Mouse (Mus musculus): Measurements from ENCODE around the gene Shb. TPM values are rescaled to one million over a fixed set of nuclear protein-coding genes. Genes with fewer than 3 reads are reported as not detected.

Gene Shb
- polyA plus RNA-seq, 1 experiment from 2014 or later, result 2.7 TPM

DNA sequence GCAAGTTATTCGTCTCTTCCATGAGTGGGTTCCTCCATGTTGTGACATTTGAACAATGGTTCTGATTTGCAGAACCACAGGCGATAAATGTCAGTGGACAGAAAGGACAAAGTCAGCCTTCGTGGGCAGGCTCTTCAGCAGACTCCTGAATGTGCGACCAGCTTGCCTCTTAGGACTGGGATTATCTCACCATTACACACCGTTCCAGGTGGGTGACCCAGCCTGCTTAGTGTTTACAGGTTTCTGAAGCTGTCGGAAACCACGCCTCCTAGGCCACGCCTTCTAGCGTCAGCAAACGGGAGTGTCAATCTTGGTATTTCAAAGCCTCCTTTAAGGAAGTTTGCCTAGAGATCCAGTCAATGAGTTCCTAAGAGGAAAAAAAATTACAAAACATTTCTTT, 123.0 kb downstream of the Shb start:
- DNase-seq (ENCODE audit: low spot score, missing footprints) (peak; percentile 94), ATAC-seq (ENCODE audit: low FRiP score) (0 out of 2 replicates have a peak, but pooled peaks have one; percentile 19)
- Histone ChIP-seq H3K4me2 (peak overlapping the region; percentile 81), H3K4me3 (ENCODE audit: low read depth, low read length) (peak overlapping the region; percentile 95), H3K27me3 (ENCODE audit: control insufficient read depth, insufficient read depth, low read length) (no peaks in the 10 kb centered on the region; the same call in 1 of the 2 replicates), H3K4me1 (ENCODE audit: control insufficient read depth, insufficient read depth, low read length) (peaks cover 9% of the 10 kb centered on the region; the same call in 1 of the 2 replicates), H3K27ac (ENCODE audit: low read depth, low read length) (no peak overlapping the region), H3K9ac (ENCODE audit: low read length) (peak overlapping the region; percentile 96), H3K36me3 (ENCODE audit: control insufficient read depth, insufficient read depth, low read length) (no peaks in the 10 kb centered on the region; the same call in 1 of the 2 replicates), H3K9me3 (ENCODE audit: control insufficient read depth, low read length) (no peaks in the 10 kb centered on the region)
- 2% methylated on average over 10 of the region's 10 CpGs for WGBS

DNA sequence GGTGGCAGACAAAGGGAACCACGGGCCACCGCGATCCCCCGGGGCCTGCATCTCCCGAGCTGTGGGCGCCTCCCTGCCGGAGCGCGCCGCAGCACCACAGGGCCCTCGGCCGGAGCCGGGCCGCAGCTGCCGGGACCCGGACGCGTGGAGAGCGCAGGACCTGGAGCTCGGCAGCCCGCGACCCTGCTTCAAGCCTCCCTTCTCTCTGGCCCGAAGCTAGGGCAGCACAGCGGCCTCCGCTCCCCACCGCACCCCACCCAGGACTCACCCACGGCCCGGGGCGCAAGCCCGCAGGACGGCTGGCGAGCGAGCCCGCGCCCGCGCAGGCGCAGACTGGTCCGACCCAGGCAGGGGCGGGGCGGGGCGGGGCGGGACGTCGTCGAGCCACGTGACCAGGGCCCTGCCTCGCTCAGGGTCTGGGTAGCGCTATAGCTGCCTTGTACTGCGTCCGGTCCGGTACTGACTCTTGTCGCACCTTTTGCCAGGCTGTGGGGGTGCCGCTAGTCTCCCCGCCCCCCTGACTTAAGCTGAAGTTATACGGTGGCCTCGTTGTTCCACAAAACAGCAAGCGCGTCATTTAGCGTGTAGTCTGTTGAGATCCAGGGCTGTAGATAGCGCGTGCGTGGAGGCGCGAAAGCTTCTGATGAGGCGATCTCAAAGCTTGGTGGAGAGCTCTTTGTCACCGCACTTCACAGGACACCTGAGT, 123.7 kb downstream of the Shb start, which contains the start of gene Slc25a51:
Slc25a51 (minus strand) TSS at position 340 of the 706 bp plus-strand sequence.
- H3K9me3 ChIP-seq (ENCODE audit: control insufficient read depth, low read length), result no peaks in the 10 kb centered on the region
- H3K27ac ChIP-seq (ENCODE audit: low read depth, low read length), result peak within 1 kb of the TSS; percentile 83
- peak within 1 kb of the TSS; percentile 81 for H3K4me2 ChIP-seq
- peaks cover 4% of the 10 kb centered on the region; the same call in 1 of the 2 replicates for H3K36me3 ChIP-seq (ENCODE audit: control insufficient read depth, insufficient read depth, low read length)
- no peaks in the 10 kb centered on the region for H3K27me3 ChIP-seq (ENCODE audit: control insufficient read depth, insufficient read depth, low read length)
- peak within 1 kb of the TSS; percentile 96 for H3K9ac ChIP-seq (ENCODE audit: low read length)
- peaks cover 9% of the 10 kb centered on the region; the same call in 1 of the 2 replicates for H3K4me1 ChIP-seq (ENCODE audit: control insufficient read depth, insufficient read depth, low read length)
- ATAC-seq (ENCODE audit: low FRiP score), result peak; percentile 96
- peak within 1 kb of the TSS; percentile 95 for H3K4me3 ChIP-seq (ENCODE audit: low read depth, low read length)
- peak; percentile 100 for DNase-seq (ENCODE audit: low spot score, missing footprints)
- under 1% methylated on average over 64 of the region's 67 CpGs for WGBS

DNA sequence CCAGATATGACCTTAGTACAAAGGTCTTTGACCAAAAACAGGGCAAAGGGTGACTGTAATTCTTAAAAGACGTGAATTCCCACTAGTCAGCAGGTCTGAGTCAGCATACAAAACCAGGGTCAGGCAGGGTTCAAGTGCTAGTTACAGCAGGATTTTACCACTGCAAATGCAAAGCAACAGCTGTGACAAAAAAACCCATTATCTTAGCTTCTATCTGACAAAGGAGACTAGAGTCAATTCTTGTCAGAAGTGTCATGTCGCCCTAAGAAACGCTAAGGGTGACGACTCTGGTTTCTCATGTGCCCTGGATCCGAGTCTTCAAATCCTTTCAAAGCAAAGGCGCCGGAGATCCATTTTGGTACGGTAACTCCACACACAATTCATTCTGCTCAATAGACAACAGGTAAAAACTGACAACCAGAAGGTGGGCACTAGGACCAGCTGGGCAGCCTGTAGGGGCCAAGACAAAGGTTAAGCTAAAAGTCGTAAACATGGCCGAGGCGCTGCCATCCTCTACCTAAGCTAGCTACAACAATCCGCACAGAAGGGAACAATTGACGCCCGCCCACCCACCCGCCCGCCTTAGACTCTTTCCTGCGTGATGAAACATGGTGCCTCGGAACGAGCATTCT, 124.5 kb downstream of the Shb start:
- H3K27ac ChIP-seq (ENCODE audit: low read depth, low read length), result peak overlapping the region; percentile 83
- H3K27me3 ChIP-seq (ENCODE audit: control insufficient read depth, insufficient read depth, low read length), result no peaks in the 10 kb centered on the region
- peak overlapping the region; percentile 96 for H3K9ac ChIP-seq (ENCODE audit: low read length)
- peak overlapping the region; percentile 81 for H3K4me2 ChIP-seq
- DNase-seq (ENCODE audit: low spot score, missing footprints) (peak; percentile 95), ATAC-seq (ENCODE audit: low FRiP score) (peak; percentile 14; the same call in 1 of the 2 replicates)
- H3K36me3 ChIP-seq (ENCODE audit: control insufficient read depth, insufficient read depth, low read length), result peaks cover 9% of the 10 kb centered on the region; the same call in 1 of the 2 replicates
- H3K4me3 ChIP-seq (ENCODE audit: low read depth, low read length), result peak overlapping the region; percentile 95
- 1% methylated on average over 19 of the region's 19 CpGs for WGBS
- peaks cover 9% of the 10 kb centered on the region; the same call in 1 of the 2 replicates for H3K4me1 ChIP-seq (ENCODE audit: control insufficient read depth, insufficient read depth, low read length)
- H3K9me3 ChIP-seq (ENCODE audit: control insufficient read depth, low read length), result no peaks in the 10 kb centered on the region

DNA sequence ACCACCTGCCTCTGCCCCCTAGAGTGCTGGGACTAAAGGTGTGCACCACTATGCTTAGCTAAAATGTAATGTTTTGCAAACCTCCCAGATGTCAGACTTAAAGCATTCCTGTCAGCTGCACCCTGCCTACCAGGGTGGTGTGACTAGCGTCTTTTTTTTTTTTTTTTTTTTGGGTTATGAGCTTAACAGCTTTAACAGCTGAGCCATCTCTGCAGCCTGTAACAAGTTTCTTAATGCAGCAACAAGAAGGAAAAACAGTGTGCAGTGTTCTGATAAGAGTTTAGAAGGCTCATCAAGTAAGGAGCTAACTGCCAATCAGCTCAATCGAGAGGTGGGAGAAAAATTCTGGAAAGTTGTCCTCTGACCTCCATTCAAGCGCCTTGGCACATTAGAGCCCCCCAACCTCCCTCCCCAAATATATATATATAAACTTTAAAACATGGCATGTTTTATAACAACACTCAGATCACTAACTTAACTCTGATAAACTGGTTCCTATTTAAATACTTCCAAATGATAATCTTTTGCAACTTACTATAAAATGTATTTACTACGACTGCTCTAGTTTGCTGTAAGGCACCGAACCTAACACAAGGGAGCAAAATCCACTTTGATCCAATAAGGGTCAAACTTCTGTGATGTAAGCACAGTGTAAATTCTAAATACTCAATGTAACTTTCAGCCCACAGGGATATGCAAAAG, 125.1 kb downstream of the Shb start:
- WGBS, result 66% methylated on average over 5 of the region's 5 CpGs
- Histone ChIP-seq H3K9ac (ENCODE audit: low read length) (peak overlapping the region; percentile 96), H3K4me1 (ENCODE audit: control insufficient read depth, insufficient read depth, low read length) (peaks cover 9% of the 10 kb centered on the region; the same call in 1 of the 2 replicates), H3K4me2 (peak overlapping the region; percentile 81), H3K4me3 (ENCODE audit: low read depth, low read length) (peak overlapping the region; percentile 95), H3K9me3 (ENCODE audit: control insufficient read depth, low read length) (no peaks in the 10 kb centered on the region), H3K36me3 (ENCODE audit: control insufficient read depth, insufficient read depth, low read length) (peaks cover 9% of the 10 kb centered on the region; the same call in 1 of the 2 replicates), H3K27ac (ENCODE audit: low read depth, low read length) (no peak overlapping the region), H3K27me3 (ENCODE audit: control insufficient read depth, insufficient read depth, low read length) (no peaks in the 10 kb centered on the region)
- DNase-seq (ENCODE audit: low spot score, missing footprints) (no peak), ATAC-seq (ENCODE audit: low FRiP score) (no peak)

DNA sequence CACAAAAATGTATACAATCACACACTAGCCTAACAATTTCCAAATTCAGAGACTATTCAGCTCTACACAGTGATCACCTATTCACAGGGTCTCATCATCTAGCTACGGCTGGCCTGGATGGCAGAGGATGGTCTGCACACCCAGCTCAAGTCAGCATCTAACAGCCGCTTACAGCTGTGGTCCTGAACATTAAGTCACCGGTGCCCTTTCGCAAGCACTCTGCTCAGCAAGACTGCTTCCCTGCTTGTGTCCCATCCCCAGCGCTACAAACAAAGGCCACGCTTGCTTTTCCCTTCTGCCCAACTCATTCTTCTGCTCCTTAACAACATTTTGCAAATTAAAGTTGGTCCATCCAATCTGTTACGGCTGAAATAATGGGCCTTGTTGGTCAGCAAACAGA, 125.9 kb downstream of the Shb start:
- no peak overlapping the region for H3K4me3 ChIP-seq (ENCODE audit: low read depth, low read length)
- 79% methylated on average over 7 of the region's 7 CpGs for WGBS
- H3K4me1 ChIP-seq (ENCODE audit: control insufficient read depth, insufficient read depth, low read length), result peaks cover 9% of the 10 kb centered on the region; the same call in 1 of the 2 replicates
- H3K9me3 ChIP-seq (ENCODE audit: control insufficient read depth, low read length), result no peaks in the 10 kb centered on the region
- H3K36me3 ChIP-seq (ENCODE audit: control insufficient read depth, insufficient read depth, low read length), result peaks cover 11% of the 10 kb centered on the region; the same call in 1 of the 2 replicates
- DNase-seq (ENCODE audit: low spot score, missing footprints) (no peak), ATAC-seq (ENCODE audit: low FRiP score) (no peak)
- no peaks in the 10 kb centered on the region for H3K27me3 ChIP-seq (ENCODE audit: control insufficient read depth, insufficient read depth, low read length)
- H3K4me2 ChIP-seq, result peak overlapping the region; percentile 81; the same call in 1 of the 2 replicates
- no peak overlapping the region for H3K27ac ChIP-seq (ENCODE audit: low read depth, low read length)
- no peak overlapping the region; the same call in 1 of the 2 replicates for H3K9ac ChIP-seq (ENCODE audit: low read length)

DNA sequence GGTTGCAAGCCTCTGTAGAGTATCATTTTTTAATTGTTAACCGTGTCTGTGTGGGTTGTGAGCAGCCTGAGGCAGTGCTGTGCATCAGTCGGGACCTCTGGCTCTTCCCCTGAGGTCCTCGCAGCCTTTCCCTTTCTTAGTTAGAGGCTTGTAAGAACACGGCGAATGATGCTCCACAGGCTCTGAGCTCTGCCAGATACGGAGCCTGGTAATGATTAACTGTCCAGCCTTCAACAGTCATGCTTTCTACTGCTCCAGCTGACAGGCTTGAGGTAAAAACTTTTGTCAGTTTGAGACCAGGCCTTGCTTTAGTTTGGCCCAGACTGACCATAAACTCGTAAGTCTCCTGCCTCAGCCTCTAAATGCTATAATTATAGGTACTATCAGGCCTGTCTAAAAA, 127.0 kb downstream of the Shb start:
- Histone ChIP-seq H3K9ac (ENCODE audit: low read length) (no peak overlapping the region), H3K4me3 (ENCODE audit: low read depth, low read length) (no peak overlapping the region), H3K9me3 (ENCODE audit: control insufficient read depth, low read length) (no peaks in the 10 kb centered on the region), H3K4me1 (ENCODE audit: control insufficient read depth, insufficient read depth, low read length) (peaks cover 9% of the 10 kb centered on the region; the same call in 1 of the 2 replicates), H3K36me3 (ENCODE audit: control insufficient read depth, insufficient read depth, low read length) (peaks cover 11% of the 10 kb centered on the region; the same call in 1 of the 2 replicates), H3K4me2 (no peak overlapping the region), H3K27me3 (ENCODE audit: control insufficient read depth, insufficient read depth, low read length) (no peaks in the 10 kb centered on the region), H3K27ac (ENCODE audit: low read depth, low read length) (no peak overlapping the region)
- ATAC-seq (ENCODE audit: low FRiP score), result no peak
- 81% methylated on average over 7 of the region's 7 CpGs for WGBS
- no peak for DNase-seq (ENCODE audit: low spot score, missing footprints)

DNA sequence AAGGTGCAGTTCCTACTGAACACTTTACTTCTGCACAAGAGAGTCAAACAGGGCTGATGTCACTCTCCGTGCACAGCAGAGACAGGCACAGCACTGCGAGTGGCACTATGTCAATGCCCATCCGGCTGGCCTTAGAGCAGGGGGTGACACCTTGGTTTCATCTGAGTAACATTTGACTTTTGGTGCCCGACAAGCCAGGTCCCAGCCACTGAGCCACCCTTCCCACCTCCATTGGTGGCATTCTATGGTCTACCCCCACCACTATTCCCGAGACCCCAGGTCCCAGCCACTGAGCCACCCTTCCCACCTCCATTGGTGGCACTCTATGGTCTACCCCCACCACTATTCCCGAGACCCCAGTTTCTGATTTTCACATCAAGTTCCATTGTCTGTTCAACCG, 128.2 kb downstream of the Shb start:
- H3K27me3 ChIP-seq (ENCODE audit: control insufficient read depth, insufficient read depth, low read length), result no peaks in the 10 kb centered on the region
- no peak for DNase-seq (ENCODE audit: low spot score, missing footprints)
- WGBS, result 93% methylated on average over 7 of the region's 7 CpGs
- no peak overlapping the region for H3K4me3 ChIP-seq (ENCODE audit: low read depth, low read length)
- H3K9ac ChIP-seq (ENCODE audit: low read length), result no peak overlapping the region
- peaks cover 20% of the 10 kb centered on the region; the same call in 1 of the 2 replicates for H3K36me3 ChIP-seq (ENCODE audit: control insufficient read depth, insufficient read depth, low read length)
- no peak for ATAC-seq (ENCODE audit: low FRiP score)
- H3K9me3 ChIP-seq (ENCODE audit: control insufficient read depth, low read length), result no peaks in the 10 kb centered on the region
- peaks cover 7% of the 10 kb centered on the region; the same call in 1 of the 2 replicates for H3K4me1 ChIP-seq (ENCODE audit: control insufficient read depth, insufficient read depth, low read length)
- no peak overlapping the region for H3K4me2 ChIP-seq
- no peak overlapping the region for H3K27ac ChIP-seq (ENCODE audit: low read depth, low read length)

DNA sequence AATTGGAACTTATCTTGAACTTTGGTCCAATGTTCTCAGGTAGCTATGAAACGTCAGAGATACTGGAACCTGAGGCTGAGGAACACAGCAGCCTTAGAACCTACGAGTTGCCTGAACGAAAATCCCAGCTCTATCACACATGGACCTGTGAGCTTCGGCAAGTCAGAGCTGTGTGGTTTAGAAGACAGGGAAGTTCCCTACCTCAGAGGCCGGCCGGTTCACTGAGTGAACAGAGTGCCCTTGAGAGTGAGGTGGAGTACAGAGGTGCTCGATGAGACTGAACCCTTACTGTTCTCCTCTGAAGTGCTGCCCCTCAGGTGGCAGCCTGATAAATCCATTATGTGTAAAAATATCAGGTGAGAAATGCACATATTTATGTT, 128.8 kb downstream of the Shb start:
- H3K4me3 ChIP-seq (ENCODE audit: low read depth, low read length), result no peak overlapping the region
- H3K27ac ChIP-seq (ENCODE audit: low read depth, low read length), result no peak overlapping the region
- no peaks in the 10 kb centered on the region for H3K27me3 ChIP-seq (ENCODE audit: control insufficient read depth, insufficient read depth, low read length)
- no peak overlapping the region for H3K9ac ChIP-seq (ENCODE audit: low read length)
- peaks cover 22% of the 10 kb centered on the region; the same call in 1 of the 2 replicates for H3K36me3 ChIP-seq (ENCODE audit: control insufficient read depth, insufficient read depth, low read length)
- H3K9me3 ChIP-seq (ENCODE audit: control insufficient read depth, low read length), result no peaks in the 10 kb centered on the region
- WGBS, result 91% methylated on average over 7 of the region's 7 CpGs
- ATAC-seq (ENCODE audit: low FRiP score) (no peak), DNase-seq (ENCODE audit: low spot score, missing footprints) (no peak)
- H3K4me1 ChIP-seq (ENCODE audit: control insufficient read depth, insufficient read depth, low read length), result peaks cover 6% of the 10 kb centered on the region; the same call in 1 of the 2 replicates
- H3K4me2 ChIP-seq, result no peak overlapping the region
